Mouse (Mus musculus) 416B (cell line): ENCODE results near the gene Lhfp.
"Not testable (repeated sequence)": the region's sequence is repeated elsewhere in the genome, so short reads cannot be mapped to it uniquely, and the experiment has no call there.

Source experiments
- DNase-seq: peaks from one replicate; pipeline ENCODE4 v3.0.0; 2011; ENCODE audit warnings: low read depth

Lhfp gene

DNA sequence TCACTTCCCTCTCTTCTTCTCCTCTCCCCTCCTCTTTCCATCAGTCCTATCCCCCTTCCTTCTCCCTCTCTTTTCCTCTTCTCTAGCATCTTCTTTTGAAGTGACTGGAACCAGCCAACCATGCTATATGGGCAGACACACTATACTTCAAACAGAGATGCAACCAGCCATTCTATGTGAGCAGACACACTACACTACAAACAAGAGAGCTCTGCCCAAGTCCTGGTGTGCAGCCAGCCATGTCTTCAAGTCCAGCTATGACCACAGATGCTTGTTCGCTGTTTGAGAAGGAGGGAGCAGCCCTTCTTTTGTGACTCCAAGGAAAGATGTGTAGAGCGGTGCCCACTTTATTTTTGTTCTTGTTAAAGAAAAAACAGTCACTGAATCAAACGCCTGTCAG, 231.9 kb downstream of the Lhfp start:
- DNase-seq: no peak

DNA sequence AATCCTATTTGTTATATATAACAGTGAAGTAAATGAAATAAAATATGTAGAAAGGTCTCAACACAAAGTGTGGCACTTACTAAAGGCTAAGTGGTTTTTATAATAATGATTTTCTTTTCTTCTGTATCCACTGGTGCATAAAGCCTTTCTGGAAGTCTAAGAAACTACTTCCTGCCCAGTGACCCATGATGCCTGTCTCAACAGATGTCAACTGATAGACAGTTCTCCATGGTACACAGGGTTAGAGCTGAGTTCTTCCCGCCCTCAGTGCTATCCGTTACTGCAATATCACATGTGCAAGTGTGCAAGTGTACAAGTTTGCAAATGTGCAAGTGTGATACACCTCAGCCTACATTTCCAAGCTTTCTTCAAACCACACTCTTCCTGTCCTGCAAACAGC, 236.7 kb downstream of the Lhfp start:
- DNase-seq: no peak

DNA sequence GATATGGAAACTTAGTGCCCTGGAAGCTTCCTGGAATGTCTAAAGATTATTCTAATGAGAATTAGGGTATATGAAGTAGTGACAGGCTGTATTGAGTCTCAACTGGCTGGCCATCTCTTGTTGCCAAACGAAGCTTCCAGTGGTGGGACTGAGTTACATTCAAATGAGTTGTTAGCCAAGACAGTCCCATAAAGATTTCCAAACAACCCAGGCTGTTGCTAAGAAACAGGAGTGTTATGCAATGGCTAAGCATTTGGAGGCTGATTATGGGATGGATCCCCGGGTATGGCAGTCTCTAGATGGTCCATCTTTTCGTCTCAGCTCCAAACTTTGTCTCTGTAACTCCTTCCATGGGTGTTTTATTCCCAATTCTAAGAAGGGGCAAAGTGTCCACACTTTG, 240.7 kb downstream of the Lhfp start:
- DNase-seq: not testable (repeated sequence)

DNA sequence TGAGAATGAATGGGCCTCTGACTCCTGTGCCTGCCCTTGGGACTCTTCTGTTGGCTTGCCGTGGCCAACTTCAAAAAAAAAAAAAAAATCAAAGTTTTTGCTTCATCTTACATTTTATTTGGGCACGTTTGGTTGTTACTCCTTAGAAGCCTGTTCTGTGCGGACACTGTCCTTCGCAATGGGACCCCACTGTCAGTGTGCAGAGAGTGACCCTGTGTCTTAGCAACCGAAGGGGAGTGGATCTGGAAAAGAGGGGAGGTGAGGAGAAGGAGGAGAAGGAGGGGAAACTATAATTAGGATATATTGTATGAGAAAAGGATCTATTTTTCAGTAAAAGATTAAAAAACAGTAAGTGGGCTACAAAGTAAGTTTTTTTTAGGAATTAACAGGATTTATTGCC, 242.7 kb downstream of the Lhfp start:
- DNase-seq: no peak

DNA sequence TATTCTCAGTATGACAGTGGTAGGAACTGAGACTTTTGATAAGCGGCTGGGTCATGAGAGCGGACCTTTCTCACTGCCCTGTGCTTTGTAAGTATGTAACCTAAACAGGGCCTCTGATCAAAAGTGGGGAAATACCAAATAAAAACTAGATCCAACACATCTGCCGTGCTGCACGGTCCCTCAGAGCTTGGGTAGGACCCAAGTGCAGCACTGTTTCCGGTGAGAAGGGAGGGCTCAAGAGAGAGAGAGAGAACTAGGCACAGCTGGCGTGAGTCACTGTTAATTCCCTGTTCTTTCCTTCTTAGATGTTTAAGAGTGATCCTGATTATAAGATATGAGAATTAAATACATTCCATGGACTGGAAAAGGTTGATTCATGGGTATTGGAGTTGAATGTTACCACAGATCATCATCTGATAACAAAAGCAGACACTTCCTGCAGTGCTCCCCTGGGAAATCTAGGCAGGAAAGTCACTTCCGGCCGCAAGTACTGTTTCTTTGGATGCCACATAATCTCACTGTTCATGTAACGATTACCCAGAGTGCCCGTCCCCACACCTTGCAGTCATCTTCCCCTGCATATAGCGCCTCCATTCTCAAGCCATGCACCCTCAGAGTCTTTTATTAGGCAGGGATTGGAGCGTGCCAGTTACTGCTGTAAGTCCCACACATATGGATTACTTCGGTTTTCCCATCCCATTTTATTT, 243.3 kb downstream of the Lhfp start:
- DNase-seq: peak; percentile 12

DNA sequence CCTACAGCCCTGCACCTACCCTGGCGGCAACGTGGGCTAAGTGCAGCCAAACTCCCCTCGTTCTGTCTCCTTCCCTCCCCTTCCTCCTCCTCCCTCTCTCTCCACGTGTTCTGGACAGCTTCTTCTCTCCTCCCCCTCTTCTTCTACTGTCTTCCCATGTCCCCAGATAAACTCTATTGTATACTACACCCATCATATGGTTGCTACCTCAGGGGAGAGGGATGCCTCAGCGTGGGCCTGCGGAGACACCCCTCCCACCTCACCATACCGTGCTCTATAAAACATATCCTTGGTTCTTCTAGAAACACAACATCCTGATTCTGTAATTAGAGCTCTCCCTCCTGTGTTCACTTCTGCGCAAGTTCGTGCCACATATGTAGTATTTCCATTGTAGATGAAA, 247.3 kb downstream of the Lhfp start:
- DNase-seq: no peak

DNA sequence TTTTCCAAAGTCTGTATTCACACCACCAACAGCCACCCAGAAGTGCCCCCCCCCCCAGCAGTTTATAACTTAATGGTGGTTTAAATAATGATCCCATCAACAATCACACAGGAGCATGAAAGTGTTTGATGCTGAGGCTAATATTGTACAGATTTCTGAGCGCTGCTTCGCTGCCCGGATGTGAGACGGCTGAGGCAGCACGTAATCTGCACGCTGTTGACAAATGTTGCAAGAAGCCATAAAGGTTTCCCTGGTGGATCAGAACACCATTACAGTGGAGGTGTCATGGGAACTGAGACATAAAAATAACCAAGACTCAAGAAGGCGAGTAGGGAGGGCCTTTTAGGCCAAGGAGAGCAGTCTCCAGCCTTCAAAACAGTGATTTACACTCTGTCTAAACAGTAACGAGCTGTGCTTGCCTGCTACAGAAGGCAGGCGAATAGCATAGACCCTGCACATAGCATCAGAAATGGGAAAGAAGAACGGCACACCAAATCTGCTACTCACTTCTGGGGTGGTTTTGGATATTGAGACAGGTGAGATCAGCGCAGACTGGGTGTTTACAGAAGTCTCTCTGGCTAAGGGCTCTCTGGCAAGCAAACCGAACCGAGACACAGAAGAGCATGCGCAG, 248.4 kb downstream of the Lhfp start:
- no peak for DNase-seq

DNA sequence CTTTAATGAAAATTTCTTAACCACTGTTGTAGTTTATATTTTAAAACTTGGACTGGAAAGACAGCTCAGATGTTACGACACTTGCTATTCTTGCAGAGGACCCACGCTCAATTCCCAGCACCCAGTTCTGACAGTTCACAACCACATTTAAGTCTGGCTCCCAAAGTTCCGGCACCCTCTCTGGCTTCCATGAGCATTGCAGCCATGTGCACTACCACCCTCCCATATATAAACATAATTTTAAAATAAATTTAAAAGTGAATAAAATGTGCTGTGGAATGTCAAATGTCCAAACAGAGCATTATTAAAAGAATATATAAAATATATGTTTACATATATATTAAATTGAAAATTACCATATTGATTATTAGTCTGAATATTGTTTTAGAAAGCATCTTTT, 249.9 kb downstream of the Lhfp start:
- DNase-seq: no peak

DNA sequence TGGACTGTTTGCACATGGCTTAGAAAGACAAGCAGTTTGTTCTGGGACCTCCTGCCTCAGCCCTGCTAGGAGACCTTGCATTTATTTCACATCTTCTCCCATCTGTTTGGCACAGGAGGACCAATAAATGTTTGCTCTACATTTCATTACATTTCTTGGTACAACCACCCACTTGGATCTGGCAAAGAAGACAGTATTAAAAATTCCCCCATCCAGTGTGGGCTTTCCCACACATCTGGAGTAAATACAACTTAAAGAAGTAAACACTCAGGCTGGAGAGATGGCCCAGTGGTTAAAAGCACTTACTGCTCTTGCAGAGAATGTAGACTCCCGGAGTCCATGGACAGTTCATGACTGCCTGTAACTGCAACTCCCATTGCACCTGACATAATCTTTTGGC, 250.6 kb downstream of the Lhfp start:
- DNase-seq: no peak

DNA sequence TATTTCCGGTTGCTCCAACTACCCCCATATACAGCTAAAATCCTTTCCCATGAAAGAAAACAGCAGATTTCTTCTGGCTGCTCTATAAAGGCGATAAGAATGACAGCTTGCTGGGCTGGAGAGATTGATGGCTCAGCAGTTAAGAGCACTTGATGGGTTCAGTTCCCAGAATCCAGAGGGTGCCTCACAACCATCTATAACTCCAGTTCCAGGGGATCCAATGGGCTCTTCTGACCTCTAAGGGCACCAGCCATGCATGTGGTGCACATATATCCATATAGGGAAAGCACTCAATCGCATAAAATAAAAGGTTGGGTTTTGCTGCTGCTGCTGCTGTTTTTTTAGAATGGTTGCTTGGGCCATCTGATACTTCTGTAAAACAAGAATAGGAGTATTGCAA, 251.1 kb downstream of the Lhfp start:
- no peak for DNase-seq

DNA sequence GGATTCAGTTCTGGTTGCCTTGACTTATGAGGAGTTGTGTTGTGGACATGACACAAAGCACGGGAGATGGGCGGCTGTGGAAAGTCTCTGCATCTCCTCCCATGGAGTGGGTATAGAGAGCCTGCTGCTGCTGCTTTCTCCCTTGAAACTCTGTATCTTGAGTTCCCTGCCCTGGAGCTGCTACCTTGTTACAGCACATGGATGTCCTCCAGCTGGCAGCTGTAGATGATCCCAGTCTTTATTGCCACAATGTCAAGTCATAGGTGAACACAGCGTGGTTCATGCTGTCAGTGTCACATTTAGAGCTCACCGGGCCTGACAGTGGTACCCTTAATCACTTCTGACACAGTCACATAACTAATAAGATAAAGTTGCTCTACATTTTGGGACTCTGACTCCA, 251.7 kb downstream of the Lhfp start:
- no peak for DNase-seq

DNA sequence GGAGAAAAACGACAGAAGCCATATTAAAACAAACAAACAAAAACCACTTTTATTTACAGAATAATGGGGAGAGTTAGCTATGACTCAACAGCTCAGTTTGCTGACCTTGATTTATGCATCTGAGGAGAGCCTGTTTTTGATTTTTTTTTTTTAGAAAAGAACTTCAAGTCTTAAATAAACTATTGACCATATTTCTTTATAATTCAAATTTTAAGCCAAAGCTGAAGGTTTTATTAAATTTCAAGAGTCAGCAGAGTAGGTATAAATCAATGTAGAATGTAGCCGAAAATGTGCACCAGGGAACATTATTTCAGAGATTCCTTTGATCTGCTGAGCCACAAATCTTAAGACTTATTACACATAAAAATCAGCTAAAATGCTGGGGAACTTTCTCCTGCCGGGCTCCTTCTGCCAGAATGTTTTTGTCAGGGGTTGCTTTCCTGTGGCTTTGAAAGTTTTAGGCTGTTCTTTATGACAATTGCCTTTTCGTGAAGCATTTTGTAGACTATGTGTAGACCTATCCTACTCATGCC, 252.6 kb downstream of the Lhfp start:
- no peak for DNase-seq

DNA sequence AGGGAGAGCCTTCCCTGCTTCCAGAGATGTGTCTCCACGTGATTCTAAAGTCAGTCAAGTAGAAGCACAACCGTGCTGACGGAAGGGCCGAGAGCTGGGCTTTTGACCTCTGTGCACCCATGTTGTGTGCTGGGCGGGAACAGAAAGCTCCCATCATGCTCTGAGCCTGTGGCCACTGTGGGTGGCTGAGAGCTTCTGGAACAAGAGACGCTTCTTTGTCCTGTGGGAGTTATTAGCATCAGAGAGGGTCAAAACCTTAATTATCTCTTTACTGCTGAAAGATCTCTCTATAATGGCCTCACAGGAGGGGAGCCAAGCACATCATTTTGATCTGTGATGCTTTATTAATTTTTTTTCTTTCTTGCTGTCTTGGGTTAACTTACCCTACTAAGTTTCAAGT, 253.5 kb downstream of the Lhfp start:
- no peak for DNase-seq

DNA sequence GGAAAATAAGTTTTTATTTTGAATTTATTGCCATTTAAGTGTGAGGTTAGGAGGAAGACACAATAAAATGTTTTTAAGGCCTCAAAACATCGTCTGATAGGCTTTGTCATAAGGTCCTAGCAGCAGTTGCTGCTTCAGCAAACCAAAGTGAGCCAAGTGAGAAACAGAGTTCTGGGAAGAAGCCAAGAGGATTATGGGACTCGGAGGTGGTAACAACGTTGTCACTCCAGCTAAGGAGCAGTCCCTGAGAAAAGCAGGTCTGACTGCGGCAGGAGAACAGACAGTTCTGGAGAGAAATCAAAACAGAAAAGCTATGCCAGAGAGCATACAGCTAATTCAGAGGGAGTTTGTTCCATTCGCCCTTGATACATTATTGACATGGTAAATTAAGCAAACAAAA, 260.5 kb downstream of the Lhfp start:
- no peak for DNase-seq

DNA sequence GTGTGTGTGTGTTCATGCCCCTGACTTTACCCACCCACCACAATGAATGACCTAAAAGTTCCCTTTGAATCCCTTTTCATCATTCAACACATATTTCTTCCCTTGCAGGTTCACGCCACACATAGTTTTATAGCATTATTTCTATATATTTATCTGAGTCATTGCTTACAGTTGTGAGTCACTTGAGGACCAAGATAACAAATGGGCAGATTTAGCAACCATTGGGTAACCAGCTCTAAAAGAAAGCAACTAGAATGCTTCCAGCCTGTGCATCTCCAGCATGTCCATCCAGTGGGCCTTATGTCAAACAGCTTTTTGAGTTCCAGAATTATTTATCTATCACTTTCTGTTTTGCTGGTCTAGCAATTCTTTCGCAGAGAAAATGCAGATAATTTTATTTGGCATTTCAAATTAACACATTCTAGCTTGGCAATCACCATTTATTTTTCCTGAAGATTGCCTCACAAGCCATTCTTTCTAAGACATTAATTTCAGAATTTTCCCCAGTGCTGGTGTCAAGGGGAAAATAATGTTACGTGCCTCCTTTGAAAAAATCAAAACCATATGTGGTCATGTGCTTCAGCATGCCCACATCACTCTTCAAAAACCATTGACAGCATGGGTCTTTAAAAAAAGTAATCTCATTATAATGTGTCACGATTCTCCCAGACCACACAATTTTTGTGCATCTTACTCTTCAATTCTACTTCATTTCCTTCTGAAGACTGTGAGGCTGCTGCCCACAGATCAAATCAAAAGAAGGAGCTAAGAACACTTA, 263.0 kb downstream of the Lhfp start:
- no peak for DNase-seq

DNA sequence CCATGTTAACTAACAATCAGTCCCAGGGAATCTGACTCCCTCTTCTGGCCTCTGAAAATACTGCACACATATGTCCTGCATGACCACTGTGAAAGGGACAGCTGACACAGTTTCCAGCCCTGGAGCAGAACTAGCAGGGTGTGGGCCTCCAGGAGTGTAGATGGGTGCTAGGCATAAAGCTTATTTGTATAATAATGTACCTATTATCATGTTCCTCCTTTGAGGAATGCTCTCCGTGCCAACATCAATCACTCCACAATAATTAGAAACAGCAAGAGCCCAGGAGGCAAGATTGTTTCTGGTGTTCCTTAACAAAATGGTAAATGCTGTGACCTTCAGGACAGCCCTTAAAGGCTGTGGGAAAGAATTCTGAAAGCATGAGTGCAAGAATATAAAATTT, 264.5 kb downstream of the Lhfp start:
- DNase-seq: no peak

DNA sequence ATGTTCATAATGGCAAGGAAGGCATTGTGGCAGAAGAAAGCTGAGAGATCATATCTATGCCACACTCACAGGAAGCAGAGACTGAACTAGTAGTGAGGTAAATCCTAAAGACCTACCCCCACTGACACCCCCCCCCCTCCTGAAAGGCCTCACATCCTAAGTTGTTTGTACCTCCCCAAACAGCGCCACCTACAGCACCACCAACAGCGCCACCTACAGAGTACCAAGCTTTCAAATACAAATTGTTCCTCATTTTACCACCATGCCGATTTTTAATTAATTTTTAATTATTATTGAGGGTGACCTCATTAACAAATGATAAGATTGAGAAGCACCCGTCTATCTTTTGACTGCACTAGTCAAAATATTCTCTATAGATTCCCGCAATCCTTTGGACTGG, 267.3 kb downstream of the Lhfp start:
- DNase-seq: no peak

DNA sequence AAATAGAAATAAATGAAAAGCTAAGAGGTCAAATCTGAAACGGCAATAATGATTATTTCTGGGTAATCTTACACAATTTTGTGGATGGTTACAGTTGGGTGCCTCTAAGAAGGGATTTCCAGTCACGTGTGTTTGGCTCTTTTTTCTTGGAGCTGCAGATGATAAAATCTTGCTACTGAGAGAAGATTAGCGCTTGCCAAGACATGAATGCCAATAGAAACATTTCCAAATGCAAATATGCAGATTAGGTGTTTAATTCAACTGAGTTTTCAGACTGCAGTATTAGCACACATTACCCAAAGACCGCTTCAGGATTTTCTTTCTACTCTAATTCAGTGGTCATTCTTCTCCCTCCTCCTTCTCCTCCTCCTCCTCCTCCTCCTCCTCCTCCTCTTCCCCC, 268.8 kb downstream of the Lhfp start:
- no peak for DNase-seq

DNA sequence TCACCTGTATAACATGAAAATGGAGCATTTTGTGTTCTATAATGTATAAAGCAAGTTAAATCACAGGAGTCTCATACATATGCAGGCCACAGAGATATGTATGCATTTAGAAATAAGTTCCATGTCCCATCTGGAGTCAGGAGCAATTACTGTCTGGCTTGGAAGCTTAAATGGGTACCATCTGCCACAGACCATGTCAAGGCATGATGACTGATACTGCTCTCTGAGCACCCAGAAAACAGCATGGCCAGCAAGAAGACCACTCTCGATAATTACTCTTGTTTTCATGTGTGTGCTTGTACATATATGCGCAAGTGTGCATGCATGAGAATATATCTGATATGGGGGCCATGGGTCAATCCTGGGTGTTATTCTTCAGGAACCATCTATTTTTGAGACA, 269.3 kb downstream of the Lhfp start:
- DNase-seq: no peak
